Mouse (Mus musculus): ENCODE measurements around the gene Aspdh.

The Aspdh gene

GRCm38 (mm10) chr7:44446070-44446855 is 18.9 kb upstream of the Aspdh start:
- DNase-seq (ENCODE audit: low spot score in 2 of 2) = no peak

GRCm38 (mm10) chr7:44453256-44453655 is 11.9 kb upstream of the Aspdh start:
- DNase-seq (ENCODE audit: low spot score in 2 of 2) = no peak

- DNase-seq (ENCODE audit: low spot score in 2 of 2) = no peak
Observed at GRCm38 (mm10) chr7:44456302-44456701, 8.9 kb upstream of the Aspdh start.

GRCm38 (mm10) chr7:44460067-44460466 is 5.1 kb upstream of the Aspdh start:
- DNase-seq (ENCODE audit: low spot score in 2 of 2) = no peak

- DNase-seq (ENCODE audit: low spot score in 2 of 2) = no peak
Observed at GRCm38 (mm10) chr7:44460767-44461502, 4.3 kb upstream of the Aspdh start.

GRCm38 (mm10) chr7:44461503-44462217 is 3.5 kb upstream of the Aspdh start:
- DNase-seq (ENCODE audit: low spot score in 2 of 2) = no peak

GRCm38 (mm10) chr7:44462218-44463055 is 2.8 kb upstream of the Aspdh start:
- no peak for DNase-seq (ENCODE audit: low spot score in 2 of 2)

GRCm38 (mm10) chr7:44463056-44463425 is 2.1 kb upstream of the Aspdh start:
- DNase-seq (ENCODE audit: low spot score in 2 of 2) = no peak

GRCm38 (mm10) chr7:44463556-44464225 is 1.5 kb upstream of the Aspdh start:
- no peak for DNase-seq (ENCODE audit: low spot score in 2 of 2)

GRCm38 (mm10) chr7:44464511-44464910 is 680 bp upstream of the Aspdh start:
- DNase-seq (ENCODE audit: low spot score in 2 of 2) = no peak

GRCm38 (mm10) chr7:44466006-44466887 is 1.1 kb downstream of the Aspdh start:
- DNase-seq (ENCODE audit: low spot score in 2 of 2) = no peak

GRCm38 (mm10) chr7:44466888-44467311 is 1.7 kb downstream of the Aspdh start:
- no peak for DNase-seq (ENCODE audit: low spot score in 2 of 2)

- peak; percentile 77 to 94 for DNase-seq (ENCODE audit: low spot score in 2 of 2)
Observed at GRCm38 (mm10) chr7:44467811-44468411, 2.7 kb downstream of the Aspdh start, which contains the start of gene Josd2. Josd2 (plus strand) TSS chr7:44467980.

- no peak for DNase-seq (ENCODE audit: low spot score in 2 of 2)
Observed at GRCm38 (mm10) chr7:44468644-44469285, 3.6 kb downstream of the Aspdh start.

GRCm38 (mm10) chr7:44469677-44470675 is 4.8 kb downstream of the Aspdh start:
- DNase-seq (ENCODE audit: low spot score in 2 of 2) = no peak

- DNase-seq (ENCODE audit: low spot score in 2 of 2) = no peak
Observed at GRCm38 (mm10) chr7:44470696-44471612, 5.8 kb downstream of the Aspdh start.

Measured in urinary bladder, adult 18-20 months (tissue).